Mouse (Mus musculus) myocyte (in vitro differentiated cells): ENCODE data around the gene Krt25. TPM values are rescaled to one million over a fixed set of nuclear protein-coding genes. Genes with fewer than 3 reads are reported as not detected.

ENCODE experiments used
- H3K27me3 ChIP-seq: one replicate; pipeline ENCODE4 v1.6.1; 2011; ENCODE audit not compliant: control insufficient read depth, insufficient read depth, insufficient read length
- H3K36me3 ChIP-seq: one replicate; pipeline ENCODE4 v1.6.1; 2011; ENCODE audit not compliant: control insufficient read depth, insufficient read depth
- H3K4me2 ChIP-seq: one replicate; pipeline ENCODE4 v1.6.1; 2011; ENCODE audit warnings: low read depth, control low read depth
- H3K4me3 ChIP-seq: one replicate; pipeline ENCODE4 v1.5.1; 2011; ENCODE audit warnings: mild to moderate bottlenecking, control low read depth, moderate library complexity
- H3K79me2 ChIP-seq: one replicate; pipeline ENCODE4 v1.6.1; 2011; ENCODE audit not compliant: control insufficient read depth, insufficient read depth
- H3ac ChIP-seq: one replicate; pipeline ENCODE4 v1.6.1; 2011; ENCODE audit not compliant: control insufficient read depth, insufficient read length
- CEBPB ChIP-seq: IDR thresholded peaks from 2 replicates; pipeline ENCODE4 v1.6.1; 2011; ENCODE audit warnings: mild to moderate bottlenecking, moderate library complexity; ENCODE audit not compliant: poor library complexity, insufficient read depth, severe bottlenecking
- E2F4 ChIP-seq: IDR thresholded peaks from one replicate; pipeline ENCODE4 v1.6.1; 2011; ENCODE audit warnings: mild to moderate bottlenecking, control low read depth, moderate library complexity; ENCODE audit not compliant: insufficient read depth
- MAX ChIP-seq: IDR thresholded peaks from one replicate; pipeline ENCODE4 v1.6.1; 2011; ENCODE audit warnings: low read depth, mild to moderate bottlenecking, control low read depth
- MYOD1 ChIP-seq, 3 experiments: IDR thresholded peaks; one replicate each; pipeline ENCODE4 v1.6.1; 2011; ENCODE audit warnings: control low read depth in 2 of 3, low read depth in 2 of 3, mild to moderate bottlenecking in 2 of 3, moderate library complexity in 1 of 3; ENCODE audit not compliant: insufficient read length in 2 of 3, control insufficient read depth in 1 of 3
- MYOG ChIP-seq, 3 experiments: IDR thresholded peaks; one replicate each; pipeline ENCODE4 v1.6.1; 2011; ENCODE audit warnings: control low read depth in 2 of 3, low read depth in 2 of 3, mild to moderate bottlenecking in 2 of 3; ENCODE audit not compliant: insufficient read length in 2 of 3, control insufficient read depth in 1 of 3, insufficient read depth in 1 of 3
- POLR2A ChIP-seq: IDR thresholded peaks from one replicate; pipeline ENCODE4 v1.6.1; 2011; ENCODE audit warnings: low read depth, mild to moderate bottlenecking, control low read depth, moderate library complexity; ENCODE audit not compliant: insufficient read length
- POLR2AphosphoS2 ChIP-seq: IDR thresholded peaks from one replicate; pipeline ENCODE4 v1.6.1; 2011; ENCODE audit warnings: low read depth, control low read depth; ENCODE audit not compliant: insufficient read length
- REST ChIP-seq: IDR thresholded peaks from one replicate; pipeline ENCODE4 v1.6.1; 2011; ENCODE audit warnings: mild to moderate bottlenecking, control low read depth, moderate library complexity; ENCODE audit not compliant: insufficient read depth, insufficient read length
- SRF ChIP-seq: IDR thresholded peaks from one replicate; pipeline ENCODE4 v1.6.1; 2011; ENCODE audit warnings: low read depth; ENCODE audit not compliant: control insufficient read depth, insufficient read length
- TCF12 ChIP-seq: IDR thresholded peaks from one replicate; pipeline ENCODE4 v1.6.1; 2011; ENCODE audit warnings: mild to moderate bottlenecking, control low read depth; ENCODE audit not compliant: poor library complexity, insufficient read depth, severe bottlenecking
- TCF3 ChIP-seq: IDR thresholded peaks from one replicate; pipeline ENCODE4 v1.6.1; 2011; ENCODE audit warnings: low read depth, control low read depth; ENCODE audit not compliant: insufficient read length
- USF1 ChIP-seq: IDR thresholded peaks from one replicate; pipeline ENCODE4 v1.6.1; 2011; ENCODE audit warnings: low read depth, mild to moderate bottlenecking, control low read depth, moderate library complexity
- polyA plus RNA-seq: library from polyadenylated mRNA; unstranded; fragments of >200 nt; fragmentation: generic; extraction: Trizol; gene quantifications from one replicate; pipeline ENCODE4 v1.2.1, GENCODE M21; 2012; ENCODE audit warnings: missing spikeins

The Krt25 gene
- polyA plus RNA-seq, 1 experiment = not detected

- TF ChIP-seq TCF3 (no peak), REST (no peak), MYOG (IDR thresholded peaks at IDR 0.05; ENCODE audit: control insufficient read depth in 1 of 3, insufficient read depth in 1 of 3, insufficient read length in 2 of 3, low read depth in 2 of 3) (no peak), TCF12 (no peak), POLR2A (no peak), CEBPB (no peak), E2F4 (no peak), MAX (no peak), POLR2AphosphoS2 (no peak), SRF (no peak), USF1 (no peak)
- no peaks in the 10 kb centered on the region for H3K36me3 ChIP-seq
Measured at GRCm38 (mm10) chr11:99283334-99283733, 39.4 kb downstream of the Krt25 start.

GRCm38 (mm10) chr11:99281116-99281515, 41.6 kb downstream of the Krt25 start:
- Histone ChIP-seq H3K27me3 (peaks cover 51% of the 10 kb centered on the region), H3K79me2 (no peaks in the 10 kb centered on the region), H3K4me3 (no peak overlapping the region), H3ac (no peak overlapping the region), H3K4me2 (no peak overlapping the region), H3K36me3 (no peaks in the 10 kb centered on the region)
- TF ChIP-seq MYOG (IDR thresholded peaks at IDR 0.05; ENCODE audit: control insufficient read depth in 1 of 3, insufficient read depth in 1 of 3, insufficient read length in 2 of 3, low read depth in 2 of 3) (no peak), CEBPB (no peak), MYOD1 (IDR thresholded peaks at IDR 0.05; ENCODE audit: control insufficient read depth in 1 of 3, insufficient read length in 2 of 3, low read depth in 2 of 3) (no peak), SRF (no peak), MAX (no peak), POLR2A (no peak), E2F4 (no peak)

More at GRCm38 (mm10) chr11:99283334-99283733, 39.4 kb downstream of the Krt25 start:
- no peaks in the 10 kb centered on the region for H3K79me2 ChIP-seq
- H3K4me3 ChIP-seq = no peak overlapping the region
- H3K27me3 ChIP-seq = peaks cover 56% of the 10 kb centered on the region
- H3K4me2 ChIP-seq = no peak overlapping the region
- no peak overlapping the region for H3ac ChIP-seq

- Histone ChIP-seq H3K79me2 (no peaks in the 10 kb centered on the region), H3K4me2 (no peak overlapping the region), H3ac (no peak overlapping the region), H3K27me3 (peaks cover 56% of the 10 kb centered on the region), H3K36me3 (no peaks in the 10 kb centered on the region), H3K4me3 (no peak overlapping the region)
- TF ChIP-seq E2F4 (no peak), SRF (no peak), MYOG (IDR thresholded peaks at IDR 0.05; ENCODE audit: control insufficient read depth in 1 of 3, insufficient read depth in 1 of 3, insufficient read length in 2 of 3, low read depth in 2 of 3) (no peak), TCF12 (no peak)
Measured at GRCm38 (mm10) chr11:99279986-99280385, 42.8 kb downstream of the Krt25 start.

GRCm38 (mm10) chr11:99276786-99277185, 46.0 kb downstream of the Krt25 start:
- no peak overlapping the region for H3ac ChIP-seq
- H3K27me3 ChIP-seq = peaks cover 46% of the 10 kb centered on the region
- no peak for TF ChIP-seq MYOG (IDR thresholded peaks at IDR 0.05; ENCODE audit: control insufficient read depth in 1 of 3, insufficient read depth in 1 of 3, insufficient read length in 2 of 3, low read depth in 2 of 3)
- TF ChIP-seq POLR2A = no peak
- TF ChIP-seq USF1 = no peak
- TF ChIP-seq CEBPB = no peak
- no peak for TF ChIP-seq MYOD1 (IDR thresholded peaks at IDR 0.05; ENCODE audit: control insufficient read depth in 1 of 3, insufficient read length in 2 of 3, low read depth in 2 of 3)
- no peak for TF ChIP-seq E2F4
- TF ChIP-seq MAX = no peak
- TF ChIP-seq POLR2AphosphoS2 = no peak
- no peak for TF ChIP-seq REST
- no peak for TF ChIP-seq SRF
- no peak for TF ChIP-seq TCF12
- TF ChIP-seq TCF3 = no peak

GRCm38 (mm10) chr11:99275624-99276023, 47.1 kb downstream of the Krt25 start:
- Histone ChIP-seq H3K4me2 (no peak overlapping the region), H3K27me3 (peaks cover 41% of the 10 kb centered on the region), H3K4me3 (no peak overlapping the region), H3K36me3 (no peaks in the 10 kb centered on the region), H3ac (no peak overlapping the region), H3K79me2 (no peaks in the 10 kb centered on the region)
- no peak for TF ChIP-seq MAX
- no peak for TF ChIP-seq E2F4
- no peak for TF ChIP-seq MYOG (IDR thresholded peaks at IDR 0.05; ENCODE audit: control insufficient read depth in 1 of 3, insufficient read depth in 1 of 3, insufficient read length in 2 of 3, low read depth in 2 of 3)
- no peak for TF ChIP-seq USF1
- TF ChIP-seq TCF12 = no peak
- TF ChIP-seq MYOD1 (IDR thresholded peaks at IDR 0.05; ENCODE audit: control insufficient read depth in 1 of 3, insufficient read length in 2 of 3, low read depth in 2 of 3) = no peak
- TF ChIP-seq REST = no peak
- TF ChIP-seq TCF3 = no peak
- TF ChIP-seq SRF = no peak
- TF ChIP-seq CEBPB = no peak
- no peak for TF ChIP-seq POLR2A
- TF ChIP-seq POLR2AphosphoS2 = no peak

More at GRCm38 (mm10) chr11:99276786-99277185, 46.0 kb downstream of the Krt25 start:
- no peaks in the 10 kb centered on the region for H3K36me3 ChIP-seq
- no peak overlapping the region for H3K4me2 ChIP-seq
- no peaks in the 10 kb centered on the region for H3K79me2 ChIP-seq
- no peak overlapping the region for H3K4me3 ChIP-seq
